Mouse (Mus musculus): ENCODE measurements around the gene Gja8. TPM values are rescaled to one million over a fixed set of nuclear protein-coding genes. Genes with fewer than 3 reads are reported as not detected.

The Gja8 gene
- total RNA-seq (2021): not detected
- long read RNA-seq, experiment 1: 0 reads
- long read RNA-seq, experiment 2: 0 reads

GRCm38 (mm10) chr3:96925920-96926319 lies at the start of gene Gja8:
Gene Gja8, minus strand, starts transcription at chr3:96926020.
- no peak for DNase-seq (ENCODE audit: low spot score in 2 of 2)

DNA sequence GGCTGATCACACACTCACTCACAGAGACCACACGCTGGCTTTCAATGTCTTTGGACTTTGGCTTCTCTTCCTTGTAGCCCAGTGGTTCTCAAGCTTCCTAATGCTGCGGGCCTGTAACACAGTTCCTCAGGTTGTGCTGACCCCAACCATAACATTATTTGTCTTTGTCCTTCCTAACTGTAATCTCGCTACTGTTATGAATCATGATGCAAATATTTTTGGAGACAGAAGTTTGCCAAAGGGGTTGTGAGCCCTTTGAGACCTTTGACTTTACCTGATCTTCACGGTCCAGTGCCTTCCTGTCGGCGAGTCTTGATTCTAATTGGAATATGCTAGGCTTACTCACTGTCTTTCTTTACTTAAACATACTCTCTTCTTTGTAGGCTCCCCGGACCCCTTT lies 48.6 kb upstream of the Gja8 start:
- no peak for DNase-seq (ENCODE audit: low spot score in 2 of 2)

GRCm38 (mm10) chr3:96970986-96971385 lies 45.2 kb upstream of the Gja8 start:
- DNase-seq (ENCODE audit: low spot score in 2 of 2): no peak

- no peak for DNase-seq (ENCODE audit: low spot score in 2 of 2)
Measured at GRCm38 (mm10) chr3:96963088-96964034, 37.5 kb upstream of the Gja8 start.

DNA sequence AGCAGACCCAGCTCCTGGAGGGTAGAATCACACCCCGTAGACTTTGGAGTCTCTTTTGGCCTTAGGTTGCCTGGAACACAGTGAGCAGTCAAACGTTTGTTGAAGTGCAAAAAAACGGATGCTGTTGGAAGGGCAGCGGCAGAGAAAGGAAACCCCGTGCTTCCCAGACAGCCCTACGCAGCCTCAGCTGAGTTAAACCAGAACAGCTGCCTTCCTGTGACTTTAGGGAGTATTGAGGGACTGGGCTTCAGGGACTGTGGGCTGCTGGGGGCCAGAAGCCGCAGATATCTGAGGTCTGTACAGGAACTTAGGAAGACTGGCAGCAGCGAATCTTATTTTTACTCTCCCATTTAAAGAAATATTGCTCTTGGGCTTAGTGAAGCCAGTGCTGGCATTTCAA lies 34.8 kb upstream of the Gja8 start:
- no peak for DNase-seq (ENCODE audit: low spot score in 2 of 2)

DNA sequence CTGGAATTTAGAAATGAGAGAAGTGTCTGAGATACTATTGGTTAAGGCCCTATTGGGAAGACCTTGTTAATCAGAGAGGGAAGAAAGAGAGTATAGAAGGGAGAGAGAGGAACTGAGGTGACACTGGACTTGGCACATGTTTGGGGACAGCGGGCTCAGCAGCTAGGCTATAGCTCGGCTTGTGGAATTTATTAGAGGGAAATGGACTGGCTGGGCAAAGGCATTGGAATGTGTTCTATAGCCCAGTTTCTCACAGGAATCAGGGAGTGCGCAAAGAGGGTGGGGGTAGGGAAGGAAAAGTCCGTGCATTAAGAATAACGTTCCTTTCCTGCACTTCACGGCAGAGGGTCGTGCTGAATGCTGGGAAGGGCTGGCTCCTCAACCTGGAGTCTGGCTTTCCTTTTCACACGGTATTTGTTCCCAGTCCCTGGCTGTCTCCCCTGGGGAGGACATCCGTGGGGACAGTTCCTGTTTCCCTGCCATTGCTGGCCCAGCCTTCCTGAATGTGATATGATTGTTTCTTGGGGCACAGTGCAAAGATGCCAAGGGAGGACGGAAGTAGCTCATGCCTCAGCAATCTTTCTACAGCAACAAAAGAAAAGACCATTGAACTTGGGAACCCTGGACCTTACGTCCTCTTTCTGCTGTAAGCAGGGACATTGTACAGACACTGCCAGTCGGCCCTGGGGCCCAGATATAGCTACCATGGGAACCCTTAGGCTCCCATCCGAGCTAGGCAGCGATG lies 27.8 kb upstream of the Gja8 start:
- DNase-seq (ENCODE audit: low spot score in 2 of 2): no peak

- DNase-seq (ENCODE audit: low spot score in 2 of 2): no peak
Measured at GRCm38 (mm10) chr3:96942706-96943105, 16.9 kb upstream of the Gja8 start.

- DNase-seq (ENCODE audit: low spot score in 2 of 2): peak; percentile 57 to 78
Measured at GRCm38 (mm10) chr3:96938738-96939137, 12.9 kb upstream of the Gja8 start.

DNA sequence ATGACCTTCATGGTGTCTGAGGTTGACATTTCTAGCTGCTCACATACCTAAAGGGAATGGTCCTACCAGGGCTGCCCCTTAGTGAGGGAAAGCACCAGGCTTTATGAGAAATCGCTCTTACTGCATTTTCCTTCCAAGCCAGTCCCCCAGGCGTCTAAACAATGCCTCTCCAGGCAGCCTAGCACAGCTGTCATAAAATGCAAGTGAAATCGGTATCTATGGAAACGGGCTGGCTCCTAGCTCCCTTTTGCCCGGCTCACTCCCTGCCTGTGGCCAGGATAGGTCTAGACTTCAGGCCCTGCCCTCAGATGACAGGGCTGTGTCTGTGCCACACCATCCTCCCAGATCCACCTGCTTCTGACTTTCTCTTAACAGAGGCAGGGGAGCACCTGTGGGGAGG lies 11.8 kb upstream of the Gja8 start:
- DNase-seq (ENCODE audit: low spot score in 2 of 2): no peak

DNA sequence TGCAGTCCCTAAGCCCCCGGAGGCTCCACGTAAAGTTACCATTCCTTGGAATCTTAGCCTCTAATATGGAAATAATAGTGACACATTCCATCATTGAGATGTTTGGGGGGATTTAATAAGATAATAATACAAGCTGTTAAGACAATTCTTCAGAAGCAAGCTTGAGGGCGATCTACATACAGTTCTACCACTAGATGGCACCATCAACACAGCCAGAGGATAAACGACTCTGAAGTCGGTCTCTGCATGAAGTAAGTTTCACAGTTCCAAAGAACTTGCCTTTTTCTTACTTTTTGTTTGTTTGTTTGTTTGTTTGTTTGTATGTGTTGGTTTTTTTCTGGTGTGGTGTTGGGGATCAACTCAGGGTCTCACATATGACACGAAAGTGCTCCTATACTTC lies 10.4 kb upstream of the Gja8 start:
- DNase-seq (ENCODE audit: low spot score in 2 of 2): no peak

- DNase-seq (ENCODE audit: low spot score in 2 of 2): no peak
Measured at GRCm38 (mm10) chr3:96931261-96931681, 5.5 kb upstream of the Gja8 start.

DNA sequence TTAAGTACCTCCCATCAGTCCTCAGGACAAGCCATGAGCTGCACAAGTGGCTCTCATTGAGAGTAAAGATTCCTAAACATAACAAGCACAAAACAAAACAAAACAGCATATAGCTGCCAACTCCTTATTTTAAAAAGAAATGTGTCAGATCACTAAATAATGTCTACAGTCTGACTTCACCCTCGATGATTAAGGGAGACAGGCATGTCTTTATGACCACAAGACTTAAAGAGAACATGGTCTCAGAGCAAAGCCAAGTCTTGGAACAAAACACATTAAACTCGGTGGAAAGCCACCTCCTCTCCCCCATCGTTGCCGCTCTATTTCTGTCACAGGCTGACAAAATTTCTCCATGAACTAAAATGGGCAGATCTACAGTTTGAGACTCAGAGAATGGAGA lies 1.2 kb downstream of the Gja8 start:
- DNase-seq (ENCODE audit: low spot score in 2 of 2): no peak

- no peak for DNase-seq (ENCODE audit: low spot score in 2 of 2)
Measured at GRCm38 (mm10) chr3:96920991-96921390, 4.8 kb downstream of the Gja8 start.

DNA sequence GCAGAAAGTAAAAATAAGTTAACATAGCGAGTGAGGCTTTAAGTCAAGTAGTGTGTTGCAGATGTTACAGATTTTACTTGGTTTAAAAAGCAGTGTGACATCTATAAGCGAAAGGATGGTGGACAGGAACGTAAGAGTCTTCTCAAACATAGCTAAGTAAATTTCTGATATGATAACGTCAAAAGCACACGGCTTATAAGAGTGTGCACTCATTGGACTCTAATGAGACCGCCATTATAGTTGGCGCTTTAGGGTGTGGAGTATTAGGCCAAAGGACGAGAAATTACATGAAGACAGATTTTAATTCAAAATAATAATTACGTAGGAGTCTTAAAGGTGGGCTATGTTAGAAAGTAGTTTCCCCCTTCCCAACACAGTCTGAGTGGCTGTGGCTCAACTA lies 20.2 kb downstream of the Gja8 start:
- DNase-seq (ENCODE audit: low spot score in 2 of 2): no peak

- DNase-seq (ENCODE audit: low spot score in 2 of 2): peak; percentile 90 to 91
Measured at GRCm38 (mm10) chr3:96904851-96905541, 20.8 kb downstream of the Gja8 start, which contains the start of gene Gpr89. Gene Gpr89, minus strand, starts transcription at chr3:96905346.

- DNase-seq (ENCODE audit: low spot score in 2 of 2): no peak
Measured at GRCm38 (mm10) chr3:96904393-96904792, 21.4 kb downstream of the Gja8 start, which contains the start of gene Gja5. Gene Gja5, plus strand, starts transcription at chr3:96904693.

DNA sequence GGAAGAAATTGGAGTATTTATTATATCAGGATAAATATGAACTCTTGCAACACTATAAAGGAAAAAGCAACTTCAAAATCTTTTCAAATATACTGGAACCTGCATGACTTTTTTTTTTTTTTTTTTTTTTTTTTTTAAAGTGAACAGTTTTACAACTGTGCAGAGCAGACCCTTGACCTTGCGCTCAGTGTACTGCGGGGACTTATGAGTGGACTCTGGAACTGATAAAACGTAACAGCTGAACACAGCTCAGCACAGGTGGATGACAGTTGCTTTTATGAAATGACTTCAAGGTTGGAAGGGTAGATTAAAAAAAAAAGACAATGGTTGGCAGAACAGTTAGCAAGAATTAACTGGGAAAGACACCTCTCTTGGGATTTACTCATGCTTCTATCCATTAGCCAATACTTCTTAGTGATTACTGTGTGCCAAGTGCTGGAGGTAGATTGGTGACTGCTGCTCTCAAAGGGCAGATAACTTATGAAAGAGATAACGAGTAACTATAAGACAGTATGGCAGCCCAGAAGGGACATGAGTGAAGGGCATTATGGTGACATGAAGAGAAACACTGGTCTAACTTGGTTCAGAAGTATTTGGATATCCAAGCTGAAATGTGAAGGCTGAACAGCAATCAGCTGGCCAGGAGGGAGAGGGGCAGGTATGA lies 23.4 kb downstream of the Gja8 start:
- DNase-seq (ENCODE audit: low spot score in 2 of 2): no peak

DNA sequence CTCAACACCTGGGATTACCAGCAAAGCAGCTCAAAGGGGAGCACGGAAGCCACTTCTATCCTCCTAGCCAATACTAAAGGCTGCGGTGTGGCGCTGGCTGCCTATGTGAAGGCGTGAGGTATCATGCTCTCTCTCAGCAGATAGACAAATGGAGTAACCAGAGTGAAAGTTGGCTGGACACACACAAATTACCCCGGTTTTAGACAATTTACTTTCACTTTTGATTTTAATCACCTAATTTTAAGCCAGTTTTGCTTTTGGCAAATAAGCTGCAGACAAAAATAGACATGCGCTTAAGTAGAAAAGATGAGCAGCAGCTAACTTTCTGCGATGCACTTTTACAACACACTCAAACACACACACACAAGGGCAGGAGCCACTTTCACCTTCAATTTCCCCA lies 42.1 kb downstream of the Gja8 start:
- DNase-seq (ENCODE audit: low spot score in 2 of 2): no peak

GRCm38 (mm10) chr3:96882061-96882849 lies 43.6 kb downstream of the Gja8 start:
- DNase-seq (ENCODE audit: low spot score in 2 of 2): no peak

DNA sequence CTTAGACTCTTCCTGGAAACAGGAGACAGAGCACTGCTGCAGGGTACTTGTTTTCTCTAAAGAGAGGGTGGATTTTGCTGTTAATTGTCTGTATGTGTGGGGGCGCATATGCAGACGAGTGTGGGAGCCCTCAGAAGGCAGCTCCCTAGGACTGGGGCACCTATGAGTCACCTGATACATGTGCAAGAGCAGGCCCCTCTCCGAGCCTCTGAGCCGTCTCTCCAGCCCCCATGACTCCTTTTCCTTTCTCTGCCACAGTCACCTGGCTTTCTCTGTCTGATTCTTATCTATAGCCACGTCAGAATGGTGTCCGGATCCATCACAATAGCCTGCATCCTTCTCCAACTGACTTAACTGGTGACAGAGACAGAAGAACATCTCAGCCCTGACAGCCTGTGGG lies 44.3 kb downstream of the Gja8 start:
- no peak for DNase-seq (ENCODE audit: low spot score in 2 of 2)
